Mouse (Mus musculus): ENCODE results near the gene Eif3j1. TPM values are rescaled to one million over a fixed set of nuclear protein-coding genes. Genes with fewer than 3 reads are reported as not detected.
A peak's percentile ranks its signal among the peaks of the same experiment; 100 is the strongest.

Eif3j1 gene
- total and polyA plus RNA-seq, 2 experiments from 2014 or later, result 12.7 to 16.7 TPM

- Histone ChIP-seq H3K4me2 (ENCODE audit: low read depth, low read length) (no peak overlapping the region), H3K4me3 (ENCODE audit: low read length) (no peak overlapping the region), H3K27ac (no peak overlapping the region), H3K4me1 (ENCODE audit: insufficient read depth, low read length) (no peaks in the 10 kb centered on the region), H3K9me3 (ENCODE audit: low read length) (no peaks in the 10 kb centered on the region), H3K36me3 (ENCODE audit: insufficient read depth, low read length) (peaks cover 16% of the 10 kb centered on the region), H3K27me3 (ENCODE audit: insufficient read depth, low read length) (no peaks in the 10 kb centered on the region), H3K9ac (replicated peaks; ENCODE audit: low read length) (no peak overlapping the region)
- ATAC-seq, result no peak; the same call in 1 of the 2 replicates
- no peak for DNase-seq (ENCODE audit: low spot score)
- 0 out of 2 replicates have a peak, but pooled peaks have one; percentile 17 for TF ChIP-seq CTCF (IDR thresholded peaks at IDR 0.05; ENCODE audit: low read depth)
These were observed 73.7 kb downstream of the Eif3j1 start for GRCm38 (mm10) chr2:122102070-122102469.

Small RNAs within 50 kb of the gene (microRNA-seq; reads per million reads assigned to microRNA genes)
- gene Gm47314, result 0 to 0.18 reads per million in 2 experiments

Other genes starting within 250 kb of the Eif3j1 start
- gene Frmd5, start 221.5 kb upstream of the Eif3j1 start, total RNA-seq (2014; rRNA removed), result 39.7 and 42.3 TPM in 2 replicates
- 13.1 and 14.6 TPM in 2 replicates for gene Frmd5, start 221.5 kb upstream of the Eif3j1 start, polyA plus RNA-seq (2015; fragmentation: Nextera tagmentation; extraction: Ambion mirVana)
- gene Casc4, start 161.6 kb upstream of the Eif3j1 start, total RNA-seq (2014; rRNA removed), result 79.7 and 120 TPM in 2 replicates
- 59.8 and 60.2 TPM in 2 replicates for gene Casc4, start 161.6 kb upstream of the Eif3j1 start, polyA plus RNA-seq (2015; fragmentation: Nextera tagmentation; extraction: Ambion mirVana)
- gene Ctdspl2, start 72.5 kb upstream of the Eif3j1 start, total RNA-seq (2014; rRNA removed), result 32.0 and 40.2 TPM in 2 replicates
- 32.6 and 33.6 TPM in 2 replicates for gene Ctdspl2, start 72.5 kb upstream of the Eif3j1 start, polyA plus RNA-seq (2015; fragmentation: Nextera tagmentation; extraction: Ambion mirVana)
- gene Mageb3, start 72.5 kb upstream of the Eif3j1 start, total RNA-seq (2014; rRNA removed), result 0.05 and 0.61 TPM in 2 replicates
- 0.10 and 0.15 TPM in 2 replicates for gene Mageb3, start 72.5 kb upstream of the Eif3j1 start, polyA plus RNA-seq (2015; fragmentation: Nextera tagmentation; extraction: Ambion mirVana)
- 19.9 and 21.9 TPM in 2 replicates for gene Spg11, start 89.8 kb downstream of the Eif3j1 start, total RNA-seq (2014; rRNA removed)
- gene Spg11, start 89.8 kb downstream of the Eif3j1 start, polyA plus RNA-seq (2015; fragmentation: Nextera tagmentation; extraction: Ambion mirVana), result 4.3 and 4.5 TPM in 2 replicates
- gene B2m, start 119.1 kb downstream of the Eif3j1 start, total RNA-seq (2014; rRNA removed), result 101 and 111 TPM in 2 replicates
- gene B2m, start 119.1 kb downstream of the Eif3j1 start, polyA plus RNA-seq (2015; fragmentation: Nextera tagmentation; extraction: Ambion mirVana), result 208 and 216 TPM in 2 replicates
- not detected in 2 replicates for gene Trim69, start 132.2 kb downstream of the Eif3j1 start, total RNA-seq (2014; rRNA removed)
- not detected in 2 replicates for gene Trim69, start 132.2 kb downstream of the Eif3j1 start, polyA plus RNA-seq (2015; fragmentation: Nextera tagmentation; extraction: Ambion mirVana)
- not detected in 2 replicates for gene Patl2, start 157.6 kb downstream of the Eif3j1 start, total RNA-seq (2014; rRNA removed)
- gene Patl2, start 157.6 kb downstream of the Eif3j1 start, polyA plus RNA-seq (2015; fragmentation: Nextera tagmentation; extraction: Ambion mirVana), result 0.09 and 0.19 TPM in 2 replicates
- not detected in 2 replicates for gene Terb2, start 157.7 kb downstream of the Eif3j1 start, total RNA-seq (2014; rRNA removed)
- gene Terb2, start 157.7 kb downstream of the Eif3j1 start, polyA plus RNA-seq (2015; fragmentation: Nextera tagmentation; extraction: Ambion mirVana), result not detected in 2 replicates
- 24.1 and 26.7 TPM in 2 replicates for gene Sord, start 206.2 kb downstream of the Eif3j1 start, total RNA-seq (2014; rRNA removed)
- gene Sord, start 206.2 kb downstream of the Eif3j1 start, polyA plus RNA-seq (2015; fragmentation: Nextera tagmentation; extraction: Ambion mirVana), result 26.8 and 28.2 TPM in 2 replicates